Mouse (Mus musculus) midbrain, postnatal 0 days (tissue): ENCODE data around the gene Hnrnph1. TPM values are rescaled to one million over a fixed set of nuclear protein-coding genes. Genes with fewer than 3 reads are reported as not detected.

Experiments
- ATAC-seq: fragments of 200-750 bp; cut with Nextera tagmentation; 2 replicates; pipeline ENCODE4 v1.8.0; 2017; ENCODE audit warnings: moderate number of reproducible peaks, mild to moderate bottlenecking, moderate TSS enrichment, moderate library complexity; ENCODE audit not compliant: low FRiP score
- DNase-seq: peaks from one replicate; pipeline ENCODE4 v3.0.0-alpha.2; 2015; ENCODE audit warnings: low spot score
- H3K27ac ChIP-seq: fragments of 300-500 bp; sonication (generic); 2 replicates; pipeline ENCODE4 v1.5.1; 2014; ENCODE audit warnings: low read depth, mild to moderate bottlenecking, low read length, mixed read lengths
- H3K27me3 ChIP-seq: fragments of 300-500 bp; sonication (generic); 2 replicates; pipeline ENCODE4 v1.6.1; 2014; ENCODE audit warnings: low read length, control low read depth, mixed read lengths; ENCODE audit not compliant: insufficient read depth
- H3K36me3 ChIP-seq: fragments of 300-500 bp; sonication (generic); 2 replicates; pipeline ENCODE4 v1.6.1; 2014; ENCODE audit warnings: low read length, control low read depth, mixed read lengths; ENCODE audit not compliant: insufficient read depth
- H3K4me1 ChIP-seq: fragments of 300-500 bp; sonication (generic); 2 replicates; pipeline ENCODE4 v1.6.1; 2014; ENCODE audit warnings: mild to moderate bottlenecking, control low read depth, antibody characterized with exemption, low read length, mixed read lengths; ENCODE audit not compliant: insufficient read depth
- H3K4me2 ChIP-seq: fragments of 300-500 bp; sonication (generic); 2 replicates; pipeline ENCODE4 v1.6.1; 2014; ENCODE audit warnings: low read depth, mild to moderate bottlenecking, low read length, mixed read lengths; ENCODE audit not compliant: poor library complexity, severe bottlenecking
- H3K4me3 ChIP-seq: fragments of 300-500 bp; sonication (generic); 2 replicates; pipeline ENCODE4 v1.5.1; 2014; ENCODE audit warnings: low read depth, mild to moderate bottlenecking, low read length, moderate library complexity
- H3K9ac ChIP-seq: fragments of 300-500 bp; sonication (generic); replicated peaks from 2 replicates; pipeline ENCODE4 v1.6.1; 2014; ENCODE audit warnings: mild to moderate bottlenecking, low read length, moderate library complexity, mixed read lengths; ENCODE audit not compliant: poor library complexity, severe bottlenecking
- H3K9me3 ChIP-seq: fragments of 300-500 bp; sonication (generic); 2 replicates; pipeline ENCODE4 v1.6.1; 2016; ENCODE audit warnings: low read length, control low read depth
- CTCF ChIP-seq: IDR thresholded peaks from 2 replicates; pipeline ENCODE4 v1.5.1; 2016; ENCODE audit warnings: antibody characterized with exemption, mild to moderate bottlenecking
- WGBS: fragments of 180-500 bp; shearing (Covaris S2); extraction: QIAGEN DNeasy Blood & Tissue Kit; methylation state at CpG from one replicate; pipeline ENCODE4 v1.1.7; 2014; 5-methylcytosine and 5-hydroxymethylcytosine counted together
- polyA plus RNA-seq: library from polyadenylated mRNA; unstranded; fragments of >200 nt; fragmentation: Nextera tagmentation; extraction: Ambion mirVana; gene quantifications from 2 replicates; pipeline ENCODE4 v1.2.1, GENCODE M21; 2015
- total RNA-seq: library from RNA; depleted of rRNA; stranded (reverse); fragments of >200 nt; gene quantifications from 2 replicates; pipeline ENCODE4 v1.2.3, GENCODE M21; 2014

Hnrnph1 gene
- total and polyA plus RNA-seq, 2 experiments from 2014 or later: 215 to 273 TPM

GRCm38 (mm10) chr11:50336891-50337290 is 39.9 kb upstream of the Hnrnph1 start:
- no peaks in the 10 kb centered on the region for H3K36me3 ChIP-seq
- ATAC-seq (no peak), DNase-seq (no peak)
- H3K4me2 ChIP-seq: no peak overlapping the region
- H3K4me1 ChIP-seq: no peaks in the 10 kb centered on the region
- H3K9ac ChIP-seq: no peak overlapping the region
- TF ChIP-seq CTCF: no peak
- 51% methylated on average over 4 of the region's 4 CpGs for WGBS
- no peaks in the 10 kb centered on the region for H3K27me3 ChIP-seq
- H3K9me3 ChIP-seq: no peaks in the 10 kb centered on the region
- H3K4me3 ChIP-seq: no peak overlapping the region
- H3K27ac ChIP-seq: no peak overlapping the region

- no peaks in the 10 kb centered on the region for H3K36me3 ChIP-seq
- H3K9me3 ChIP-seq: no peaks in the 10 kb centered on the region
- DNase-seq (no peak), ATAC-seq (no peak)
- no peak overlapping the region for H3K27ac ChIP-seq
- no peak overlapping the region for H3K4me3 ChIP-seq
- 78% methylated on average over 4 of the region's 4 CpGs for WGBS
- H3K4me1 ChIP-seq: no peaks in the 10 kb centered on the region
- H3K9ac ChIP-seq: no peak overlapping the region
- no peak for TF ChIP-seq CTCF
- no peak overlapping the region for H3K4me2 ChIP-seq
- no peaks in the 10 kb centered on the region for H3K27me3 ChIP-seq
These were observed 31.3 kb upstream of the Hnrnph1 start for GRCm38 (mm10) chr11:50345486-50345885.

- ATAC-seq (no peak), DNase-seq (no peak)
- no peaks in the 10 kb centered on the region for H3K36me3 ChIP-seq
- no peak overlapping the region for H3K4me2 ChIP-seq
- TF ChIP-seq CTCF: no peak
- no peak overlapping the region for H3K9ac ChIP-seq
- no peaks in the 10 kb centered on the region for H3K4me1 ChIP-seq
- no peak overlapping the region for H3K4me3 ChIP-seq
- 88% methylated on average over 9 of the region's 9 CpGs for WGBS
- H3K27ac ChIP-seq: no peak overlapping the region
- H3K27me3 ChIP-seq: no peaks in the 10 kb centered on the region
- no peaks in the 10 kb centered on the region for H3K9me3 ChIP-seq
These were observed 30.3 kb upstream of the Hnrnph1 start for GRCm38 (mm10) chr11:50346256-50347032.

DNA sequence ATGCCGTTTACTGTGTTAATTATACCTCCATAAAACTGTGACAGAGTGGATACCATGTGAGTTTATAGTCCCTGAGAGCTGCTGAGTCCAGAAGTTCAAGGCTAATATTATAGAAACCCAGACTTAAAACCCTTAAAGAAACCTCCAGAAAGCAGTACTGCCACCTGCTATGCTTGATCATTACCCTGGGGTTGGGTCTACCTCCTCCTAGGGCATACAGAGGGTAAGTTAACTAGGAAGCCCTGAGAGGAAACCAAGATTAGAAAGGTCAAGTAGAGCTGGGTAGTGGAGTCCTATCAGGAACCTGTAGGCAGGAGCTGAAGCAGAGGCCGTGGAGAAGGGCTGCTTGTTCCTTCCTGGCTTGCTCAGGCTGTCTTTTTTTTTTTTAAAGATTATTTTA is 24.6 kb upstream of the Hnrnph1 start:
- no peak for TF ChIP-seq CTCF
- H3K9ac ChIP-seq: no peak overlapping the region
- no peaks in the 10 kb centered on the region for H3K4me1 ChIP-seq
- H3K27ac ChIP-seq: no peak overlapping the region
- H3K36me3 ChIP-seq: no peaks in the 10 kb centered on the region
- H3K4me2 ChIP-seq: no peak overlapping the region
- H3K9me3 ChIP-seq: no peaks in the 10 kb centered on the region
- no peak for ATAC-seq
- 88% methylated on average over 2 of the region's 2 CpGs for WGBS
- no peak for DNase-seq
- H3K27me3 ChIP-seq: no peaks in the 10 kb centered on the region
- H3K4me3 ChIP-seq: no peak overlapping the region

DNA sequence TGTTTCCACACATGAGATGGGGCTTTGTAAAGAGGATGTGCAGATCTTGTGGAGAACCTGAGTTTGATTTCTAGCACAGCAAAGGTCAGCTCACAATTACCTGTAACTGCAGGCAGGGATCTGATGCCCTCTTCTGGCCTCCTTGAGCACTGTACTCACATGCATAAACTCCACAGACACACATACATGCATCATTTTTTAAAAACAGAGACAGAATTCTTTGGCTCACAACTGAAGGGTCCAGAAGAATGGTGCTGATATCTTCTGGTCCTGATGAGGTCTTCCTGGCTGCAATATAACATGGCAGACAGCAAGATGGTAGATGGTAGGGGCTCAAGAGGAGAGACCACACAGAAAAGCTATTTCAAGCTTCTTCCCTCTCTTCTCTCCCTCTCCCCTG is 22.6 kb upstream of the Hnrnph1 start, which contains the start of gene Cby3:
TSS of gene Cby3 (plus strand) at position 301 of the 400 bp plus-strand sequence.
- TF ChIP-seq CTCF: no peak
- DNase-seq (no peak), ATAC-seq (no peak)
- H3K4me1 ChIP-seq: no peaks in the 10 kb centered on the region
- H3K9me3 ChIP-seq: no peaks in the 10 kb centered on the region
- no peaks in the 10 kb centered on the region for H3K27me3 ChIP-seq
- no peaks in the 10 kb centered on the region for H3K36me3 ChIP-seq
- no peak within 1 kb of the TSS for H3K9ac ChIP-seq
- H3K27ac ChIP-seq: no peak within 1 kb of the TSS
- H3K4me3 ChIP-seq: no peak within 1 kb of the TSS
- no peak within 1 kb of the TSS for H3K4me2 ChIP-seq

- WGBS: 81% methylated on average over 3 of the region's 3 CpGs
- Histone ChIP-seq H3K4me3 (no peak overlapping the region), H3K9me3 (no peaks in the 10 kb centered on the region), H3K27me3 (no peaks in the 10 kb centered on the region), H3K4me1 (no peaks in the 10 kb centered on the region), H3K27ac (no peak overlapping the region), H3K9ac (no peak overlapping the region), H3K36me3 (no peaks in the 10 kb centered on the region), H3K4me2 (no peak overlapping the region)
- DNase-seq (no peak), ATAC-seq (no peak)
- TF ChIP-seq CTCF: no peak
These were observed 21.9 kb upstream of the Hnrnph1 start for GRCm38 (mm10) chr11:50354851-50355250.
